Mouse (Mus musculus): Measurements from ENCODE around the gene Tmbim4. TPM values are rescaled to one million over a fixed set of nuclear protein-coding genes. Genes with fewer than 3 reads are reported as not detected.

Tmbim4 gene
- 264 and 340 TPM in 2 replicates for polyA plus RNA-seq (2012; rRNA removed)

GRCm38 (mm10) chr10:120201131-120201921, at the start of gene Tmbim4:
Gene Tmbim4, plus strand, starts transcription at chr10:120201590.
- WGBS: 2% methylated on average over 65 of the region's 65 CpGs
- peak; percentile 19 for DNase-seq (ENCODE audit: low read depth, low spot score)

GRCm38 (mm10) chr10:120151672-120152071, 49.7 kb upstream of the Tmbim4 start:
- WGBS: 91% methylated on average over 7 of the region's 7 CpGs
- DNase-seq (ENCODE audit: low read depth, low spot score): no peak

- WGBS: 88% methylated on average over 2 of the region's 2 CpGs
- DNase-seq (ENCODE audit: low read depth, low spot score): no peak
These were observed 47.5 kb upstream of the Tmbim4 start for GRCm38 (mm10) chr10:120153911-120154310.

GRCm38 (mm10) chr10:120160533-120160932, 40.9 kb upstream of the Tmbim4 start:
- DNase-seq (ENCODE audit: low read depth, low spot score): no peak
- 83% methylated on average over 9 of the region's 9 CpGs for WGBS

- DNase-seq (ENCODE audit: low read depth, low spot score): no peak
These were observed 38.5 kb upstream of the Tmbim4 start for GRCm38 (mm10) chr10:120162840-120163239.

GRCm38 (mm10) chr10:120163490-120163889, 37.9 kb upstream of the Tmbim4 start:
- no peak for DNase-seq (ENCODE audit: low read depth, low spot score)
- WGBS: 78% methylated on average over 7 of the region's 7 CpGs

More at GRCm38 (mm10) chr10:120162840-120163239, 38.5 kb upstream of the Tmbim4 start:
- 94% methylated on average over 10 of the region's 10 CpGs for WGBS

GRCm38 (mm10) chr10:120164931-120165792, 36.2 kb upstream of the Tmbim4 start:
- 95% methylated on average over 19 of the region's 19 CpGs for WGBS
- no peak for DNase-seq (ENCODE audit: low read depth, low spot score)

GRCm38 (mm10) chr10:120165793-120166503, 35.4 kb upstream of the Tmbim4 start:
- no peak for DNase-seq (ENCODE audit: low read depth, low spot score)
- 94% methylated on average over 17 of the region's 17 CpGs for WGBS

GRCm38 (mm10) chr10:120168070-120168469, 33.3 kb upstream of the Tmbim4 start:
- DNase-seq (ENCODE audit: low read depth, low spot score): no peak
- WGBS: 58% methylated on average over 1 of the region's 1 CpGs

GRCm38 (mm10) chr10:120169064-120169463, 32.3 kb upstream of the Tmbim4 start:
- DNase-seq (ENCODE audit: low read depth, low spot score): no peak
- 18% methylated on average over 10 of the region's 10 CpGs for WGBS

GRCm38 (mm10) chr10:120169841-120170240, 31.5 kb upstream of the Tmbim4 start:
- no peak for DNase-seq (ENCODE audit: low read depth, low spot score)
- WGBS: 84% methylated on average over 5 of the region's 5 CpGs

GRCm38 (mm10) chr10:120170277-120170676, 31.1 kb upstream of the Tmbim4 start:
- 90% methylated on average over 4 of the region's 4 CpGs for WGBS
- DNase-seq (ENCODE audit: low read depth, low spot score): no peak

GRCm38 (mm10) chr10:120171340-120171739, 30.1 kb upstream of the Tmbim4 start:
- WGBS: 63% methylated on average over 5 of the region's 5 CpGs
- no peak for DNase-seq (ENCODE audit: low read depth, low spot score)

- DNase-seq (ENCODE audit: low read depth, low spot score): no peak
- 87% methylated on average over 15 of the region's 15 CpGs for WGBS
These were observed 27.1 kb upstream of the Tmbim4 start for GRCm38 (mm10) chr10:120174192-120174705.

GRCm38 (mm10) chr10:120182887-120183286, 18.5 kb upstream of the Tmbim4 start:
- DNase-seq (ENCODE audit: low read depth, low spot score): no peak
- 86% methylated on average over 1 of the region's 1 CpGs for WGBS

GRCm38 (mm10) chr10:120183342-120183741, 18.0 kb upstream of the Tmbim4 start:
- 43% methylated on average over 2 of the region's 2 CpGs for WGBS
- DNase-seq (ENCODE audit: low read depth, low spot score): no peak

- WGBS: 47% methylated on average over 2 of the region's 2 CpGs
- no peak for DNase-seq (ENCODE audit: low read depth, low spot score)
These were observed 12.9 kb upstream of the Tmbim4 start for GRCm38 (mm10) chr10:120188513-120188912.

- no peak for DNase-seq (ENCODE audit: low read depth, low spot score)
- 49% methylated on average over 11 of the region's 11 CpGs for WGBS
These were observed 12.1 kb upstream of the Tmbim4 start for GRCm38 (mm10) chr10:120189276-120189675.

GRCm38 (mm10) chr10:120189782-120190181, 11.6 kb upstream of the Tmbim4 start:
- WGBS: 37% methylated on average over 6 of the region's 6 CpGs
- DNase-seq (ENCODE audit: low read depth, low spot score): no peak

- 77% methylated on average over 6 of the region's 6 CpGs for WGBS
- no peak for DNase-seq (ENCODE audit: low read depth, low spot score)
These were observed 10.2 kb upstream of the Tmbim4 start for GRCm38 (mm10) chr10:120191165-120191564.

All from large intestine, adult 2 months (tissue).